Mouse (Mus musculus): ENCODE measurements at regions not wholly inside any gene's neighbourhood (a gene's known extent, or its start where the extent isn't known, plus 50 kb on each side); places are given as distances from the start of the nearest gene placed in this dataset.

GRCm38 (mm10) chr2:48414596-48415481 is 399.1 kb upstream of the Acvr2a start:
- TF ChIP-seq CTCF (IDR thresholded peaks at IDR 0.05; ENCODE audit: low read depth), result no peak
- TF ChIP-seq EP300 (optimal IDR thresholded peaks at IDR 0.05), result no peak
